Mouse (Mus musculus) mouse trophoblast stem cell (cell line): ENCODE measurements around the gene Gsta3.

Experiments
- in situ Hi-C, 2 experiments: fragments of 300-500 bp; cut with MseI, MboI; formaldehyde crosslinking; loops; 2 replicates in 1 of 2; 3 replicates in 1 of 2; pipeline ENCODE4 v1.15.1; 2025

Gene Gsta3

DNA sequence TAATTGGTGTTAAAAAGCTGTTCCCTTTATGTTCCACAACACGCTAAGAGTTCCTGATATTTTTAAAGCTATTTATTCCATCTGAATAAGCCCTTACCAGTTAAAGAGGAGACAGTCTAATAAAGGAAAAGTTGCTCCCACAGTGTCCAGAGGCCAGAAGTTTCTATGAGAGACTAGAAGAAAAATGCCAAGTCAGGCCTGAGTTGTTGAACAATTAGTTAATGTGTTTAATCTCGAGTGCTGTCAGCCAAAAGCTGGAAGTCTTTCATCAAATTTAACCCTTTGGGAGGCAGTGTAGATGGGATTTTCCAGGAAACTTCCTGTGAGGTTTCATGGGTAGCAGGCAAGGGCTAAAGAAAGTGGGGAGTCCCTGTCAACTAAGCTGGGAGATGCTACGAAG is 59.4 kb downstream of the Gsta3 start:
- in situ Hi-C loops = no loop called here

- in situ Hi-C loops = no loop called here
Measured at GRCm38 (mm10) chr1:21301686-21302085, 61.3 kb downstream of the Gsta3 start.

DNA sequence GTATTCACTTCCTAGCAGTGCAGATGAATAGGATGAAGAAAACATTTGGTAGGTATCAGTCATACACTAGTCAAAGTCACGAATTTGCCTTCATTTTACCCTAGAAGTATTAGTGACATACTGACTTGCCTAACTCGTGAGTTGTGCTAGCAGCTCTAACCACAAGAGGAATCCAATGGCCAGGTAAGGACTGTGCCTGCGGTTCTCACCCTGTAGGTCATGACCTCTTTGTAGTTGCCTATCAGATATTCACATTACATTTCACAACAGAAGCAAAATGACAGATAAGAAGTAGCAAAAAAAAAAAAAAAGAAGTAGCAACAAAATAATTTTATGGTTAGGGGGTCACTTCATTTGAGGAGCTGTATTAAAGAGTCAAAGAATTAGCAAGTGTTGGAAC is 63.8 kb downstream of the Gsta3 start:
- in situ Hi-C loops = no loop called here

DNA sequence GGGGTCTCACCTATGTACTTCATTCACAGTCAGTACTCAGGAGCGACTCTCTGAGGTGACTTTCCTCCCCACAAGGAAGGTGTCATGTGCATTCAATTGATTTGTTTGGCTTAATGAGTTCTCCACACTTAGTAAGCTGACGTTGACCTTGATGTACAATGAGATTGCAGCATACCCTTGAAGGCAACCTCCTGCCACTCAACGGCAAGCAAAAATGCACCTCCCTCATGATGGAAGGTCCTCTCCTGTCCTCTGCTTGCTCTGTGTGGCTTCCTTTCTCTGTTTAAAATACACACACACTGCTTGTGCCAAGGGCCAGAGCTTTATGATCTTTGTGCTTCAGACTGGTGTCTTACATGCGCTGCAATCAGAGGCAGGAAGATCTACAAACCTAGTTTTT is 64.3 kb downstream of the Gsta3 start:
- in situ Hi-C loops = no loop called here

- in situ Hi-C loops = no loop called here
Measured at GRCm38 (mm10) chr1:21305443-21305842, 65.1 kb downstream of the Gsta3 start.

DNA sequence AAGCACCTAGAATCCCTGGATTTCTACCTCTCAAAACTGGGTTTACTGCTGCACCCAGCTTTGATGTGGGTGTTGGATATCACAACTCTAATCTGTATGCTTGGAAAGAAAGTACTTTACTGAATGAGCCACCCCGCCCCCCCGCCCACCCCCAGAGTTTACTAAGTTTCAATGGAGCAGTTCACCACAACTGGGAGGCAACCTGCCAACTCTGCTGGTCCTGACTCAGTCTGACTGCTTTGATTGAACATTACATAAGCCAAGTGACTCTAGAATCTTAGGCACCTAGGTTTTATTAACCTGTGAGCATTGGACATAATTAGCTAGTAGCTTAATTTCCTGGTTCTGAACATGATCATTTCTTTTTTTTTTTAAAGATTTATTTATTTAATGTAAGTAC is 73.9 kb downstream of the Gsta3 start:
- in situ Hi-C loops = no loop called here
